Mouse (Mus musculus) liver, embryonic 15.5 days (tissue): ENCODE results near the gene Gid8. TPM values are rescaled to one million over a fixed set of nuclear protein-coding genes. Genes with fewer than 3 reads are reported as not detected.

Source experiments
- ATAC-seq: fragments of 200-750 bp; cut with Nextera tagmentation; 2 replicates; pipeline ENCODE4 v1.8.0; 2017; ENCODE audit warnings: moderate number of reproducible peaks, mild to moderate bottlenecking, moderate library complexity; ENCODE audit not compliant: insufficient read depth
- H3K27ac ChIP-seq: fragments of 300-500 bp; sonication (generic); replicated peaks from 2 replicates; pipeline ENCODE4 v1.5.1; 2015; ENCODE audit warnings: mild to moderate bottlenecking, inconsistent platforms
- H3K27me3 ChIP-seq: fragments of 300-500 bp; sonication (generic); 2 replicates; pipeline ENCODE4 v1.6.1; 2015; ENCODE audit warnings: mild to moderate bottlenecking, inconsistent platforms
- H3K36me3 ChIP-seq: fragments of 300-500 bp; sonication (generic); replicated peaks from 2 replicates; pipeline ENCODE4 v1.6.1; 2015; ENCODE audit warnings: moderate library complexity, mild to moderate bottlenecking, inconsistent platforms
- H3K4me1 ChIP-seq: fragments of 300-500 bp; sonication (generic); replicated peaks from 2 replicates; pipeline ENCODE4 v1.6.1; 2015; ENCODE audit warnings: inconsistent platforms
- H3K4me2 ChIP-seq: fragments of 300-500 bp; sonication (generic); 2 replicates; pipeline ENCODE4 v1.6.1; 2015; ENCODE audit warnings: moderate library complexity, mild to moderate bottlenecking, inconsistent platforms
- H3K4me3 ChIP-seq: fragments of 300-500 bp; sonication (generic); replicated peaks from 2 replicates; pipeline ENCODE4 v1.5.1; 2015; ENCODE audit warnings: mild to moderate bottlenecking, inconsistent platforms
- H3K9ac ChIP-seq: fragments of 300-500 bp; sonication (generic); 2 replicates; pipeline ENCODE4 v1.6.1; 2015; ENCODE audit warnings: moderate library complexity, mild to moderate bottlenecking, inconsistent platforms
- H3K9me3 ChIP-seq: fragments of 300-500 bp; sonication (generic); replicated peaks from 2 replicates; pipeline ENCODE4 v1.6.1; 2016; ENCODE audit warnings: inconsistent platforms
- WGBS: fragments of 180-500 bp; shearing (Covaris S2); methylation state at CpG from one replicate; pipeline ENCODE4 v1.1.7; 2015; ENCODE audit warnings: mixed read lengths; ENCODE audit not compliant: insufficient replicate concordance; 5-methylcytosine and 5-hydroxymethylcytosine counted together
- polyA plus RNA-seq: library from polyadenylated mRNA; unstranded; fragments of >200 nt; fragmentation: Nextera tagmentation; extraction: Ambion mirVana; gene quantifications from 2 replicates; pipeline ENCODE4 v1.2.1, GENCODE M21; 2015

Gene Gid8
- polyA plus RNA-seq = 117 TPM in 2 replicates

GRCm38 (mm10) chr2:180709923-180710272 lies at the start of gene Gid8, which contains the start of gene Dido1:
Gene Gid8, plus strand, starts transcription at chr2:180710117.
Gene Dido1, minus strand, starts transcription at chr2:180709999.
- Histone ChIP-seq H3K4me2 (peak within 1 kb of the TSS; percentile 79), H3K9me3 (no peaks in the 10 kb centered on the region), H3K9ac (peak within 1 kb of the TSS; percentile 100), H3K4me1 (peaks cover 62% of the 10 kb centered on the region), H3K36me3 (peaks cover 42% of the 10 kb centered on the region), H3K27ac (peak within 1 kb of the TSS; percentile 98), H3K27me3 (no peaks in the 10 kb centered on the region), H3K4me3 (peak within 1 kb of the TSS; percentile 99)
- ATAC-seq = peak; percentile 80
- 2% methylated on average over 43 of the region's 43 CpGs for WGBS

- Histone ChIP-seq H3K4me2 (no peak overlapping the region), H3K27me3 (no peaks in the 10 kb centered on the region), H3K9ac (no peak overlapping the region), H3K4me1 (peaks cover 1% of the 10 kb centered on the region; the same call in 1 of the 2 replicates), H3K27ac (no peak overlapping the region), H3K36me3 (peaks cover 38% of the 10 kb centered on the region), H3K9me3 (no peaks in the 10 kb centered on the region), H3K4me3 (no peak overlapping the region)
- 84% methylated on average over 5 of the region's 5 CpGs for WGBS
- ATAC-seq = no peak
Observed at GRCm38 (mm10) chr2:180660521-180660920, 49.4 kb upstream of the Gid8 start.

- WGBS = 74% methylated on average over 4 of the region's 4 CpGs
- H3K4me3 ChIP-seq = no peak overlapping the region
- no peaks in the 10 kb centered on the region for H3K27me3 ChIP-seq
- H3K9me3 ChIP-seq = no peaks in the 10 kb centered on the region
- peaks cover 53% of the 10 kb centered on the region for H3K36me3 ChIP-seq
- no peak for ATAC-seq
- H3K4me2 ChIP-seq = no peak overlapping the region
- H3K9ac ChIP-seq = no peak overlapping the region
- H3K4me1 ChIP-seq = peaks cover 4% of the 10 kb centered on the region; the same call in 1 of the 2 replicates
- H3K27ac ChIP-seq = no peak overlapping the region
Observed at GRCm38 (mm10) chr2:180662008-180662407, 47.9 kb upstream of the Gid8 start.

- Histone ChIP-seq H3K36me3 (peaks cover 61% of the 10 kb centered on the region), H3K27ac (no peak overlapping the region), H3K4me3 (no peak overlapping the region), H3K4me1 (peaks cover 9% of the 10 kb centered on the region), H3K27me3 (no peaks in the 10 kb centered on the region), H3K4me2 (no peak overlapping the region), H3K9ac (no peak overlapping the region), H3K9me3 (no peaks in the 10 kb centered on the region)
- WGBS = 74% methylated on average over 2 of the region's 2 CpGs
- no peak for ATAC-seq
Observed at GRCm38 (mm10) chr2:180676706-180677105, 33.2 kb upstream of the Gid8 start.

GRCm38 (mm10) chr2:180678609-180679140 lies 31.2 kb upstream of the Gid8 start:
- H3K27me3 ChIP-seq = no peaks in the 10 kb centered on the region
- ATAC-seq = peak; percentile 32; the same call in 1 of the 2 replicates
- no peak overlapping the region for H3K27ac ChIP-seq
- no peak overlapping the region for H3K4me2 ChIP-seq
- peaks cover 61% of the 10 kb centered on the region for H3K36me3 ChIP-seq
- no peak overlapping the region for H3K4me3 ChIP-seq
- H3K4me1 ChIP-seq = peaks cover 14% of the 10 kb centered on the region
- no peak overlapping the region for H3K9ac ChIP-seq
- 15% methylated on average over 4 of the region's 4 CpGs for WGBS
- H3K9me3 ChIP-seq = no peaks in the 10 kb centered on the region

DNA sequence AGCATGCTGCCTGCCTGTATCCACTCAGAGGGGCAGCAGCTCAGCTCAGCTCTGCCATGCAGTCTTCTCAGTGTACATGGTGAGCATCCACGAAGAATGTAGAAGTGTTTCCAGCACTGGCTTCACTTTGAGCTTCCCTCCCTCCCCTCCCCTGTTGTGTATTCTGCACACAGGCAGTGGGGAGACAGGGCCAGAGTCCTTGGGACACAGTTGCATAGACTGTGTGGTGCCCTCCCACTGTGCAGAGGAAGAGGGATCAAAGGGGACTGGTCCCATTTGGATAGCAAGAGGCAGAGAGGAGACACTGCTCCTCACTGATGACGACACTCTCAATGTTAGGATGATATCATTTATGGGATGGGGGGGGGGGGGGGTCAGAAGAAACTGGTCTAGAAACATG lies 28.7 kb upstream of the Gid8 start:
- peaks cover 70% of the 10 kb centered on the region for H3K36me3 ChIP-seq
- WGBS = 46% methylated on average over 2 of the region's 2 CpGs

DNA sequence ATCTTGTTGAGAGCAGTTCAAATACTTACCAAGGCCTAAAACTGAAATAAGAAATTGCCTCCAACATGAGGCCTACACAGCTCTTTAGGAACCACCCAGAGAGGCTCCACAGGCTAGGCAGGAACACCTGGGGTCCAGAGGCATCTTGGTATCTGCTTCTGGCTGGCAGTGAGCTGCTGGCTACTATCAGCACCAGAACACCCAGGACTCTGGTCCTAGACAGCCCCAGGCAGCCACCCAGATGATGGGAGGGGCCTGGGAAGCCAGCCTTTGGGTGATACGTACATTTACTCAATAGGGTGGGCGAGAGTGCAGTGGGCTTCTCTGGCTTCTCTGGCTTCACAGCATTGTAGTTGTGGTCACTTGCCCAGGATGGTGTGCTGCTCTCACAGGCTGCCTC lies 26.4 kb upstream of the Gid8 start:
- Histone ChIP-seq H3K4me1 (peaks cover 25% of the 10 kb centered on the region), H3K27ac (peak overlapping the region; percentile 77), H3K9me3 (no peaks in the 10 kb centered on the region), H3K36me3 (peaks cover 93% of the 10 kb centered on the region), H3K4me2 (peak overlapping the region; percentile 27), H3K4me3 (no peak overlapping the region), H3K27me3 (no peaks in the 10 kb centered on the region), H3K9ac (peak overlapping the region; percentile 7; the same call in 1 of the 2 replicates)
- WGBS = 61% methylated on average over 2 of the region's 2 CpGs
- ATAC-seq = peak; percentile 84

More for the DNA sequence above, 28.7 kb upstream of the Gid8 start:
- no peaks in the 10 kb centered on the region for H3K27me3 ChIP-seq
- H3K4me1 ChIP-seq = peaks cover 27% of the 10 kb centered on the region
- ATAC-seq = peak; percentile 16; the same call in 1 of the 2 replicates
- no peak overlapping the region for H3K9ac ChIP-seq
- H3K27ac ChIP-seq = no peak overlapping the region
- no peak overlapping the region for H3K4me3 ChIP-seq
- no peak overlapping the region for H3K4me2 ChIP-seq
- H3K9me3 ChIP-seq = no peaks in the 10 kb centered on the region

DNA sequence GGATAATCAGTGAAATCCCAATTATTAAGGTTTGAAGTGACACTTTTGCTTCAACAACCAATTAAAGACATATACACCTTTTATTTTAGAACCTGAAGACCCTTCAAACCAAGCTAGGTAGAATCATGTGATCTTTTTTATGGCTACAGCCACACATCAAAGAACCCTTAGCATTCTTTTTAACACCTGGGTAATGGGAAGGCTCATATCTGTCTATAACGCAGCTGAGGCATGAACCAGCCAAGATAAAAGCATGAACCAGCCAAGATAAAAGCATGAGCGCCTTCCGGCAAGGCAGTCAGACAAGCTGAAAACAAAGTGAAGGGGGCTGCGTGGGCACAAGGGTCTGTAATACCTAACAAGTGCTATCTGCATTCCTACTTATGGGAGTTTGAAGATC lies 25.9 kb upstream of the Gid8 start:
- Histone ChIP-seq H3K9ac (peak overlapping the region; percentile 7; the same call in 1 of the 2 replicates), H3K9me3 (no peaks in the 10 kb centered on the region), H3K4me2 (peak overlapping the region; percentile 27), H3K27me3 (no peaks in the 10 kb centered on the region), H3K4me3 (no peak overlapping the region), H3K27ac (peak overlapping the region; percentile 77), H3K4me1 (peaks cover 20% of the 10 kb centered on the region), H3K36me3 (peaks cover 98% of the 10 kb centered on the region)
- ATAC-seq = peak; percentile 63
- 41% methylated on average over 4 of the region's 4 CpGs for WGBS

DNA sequence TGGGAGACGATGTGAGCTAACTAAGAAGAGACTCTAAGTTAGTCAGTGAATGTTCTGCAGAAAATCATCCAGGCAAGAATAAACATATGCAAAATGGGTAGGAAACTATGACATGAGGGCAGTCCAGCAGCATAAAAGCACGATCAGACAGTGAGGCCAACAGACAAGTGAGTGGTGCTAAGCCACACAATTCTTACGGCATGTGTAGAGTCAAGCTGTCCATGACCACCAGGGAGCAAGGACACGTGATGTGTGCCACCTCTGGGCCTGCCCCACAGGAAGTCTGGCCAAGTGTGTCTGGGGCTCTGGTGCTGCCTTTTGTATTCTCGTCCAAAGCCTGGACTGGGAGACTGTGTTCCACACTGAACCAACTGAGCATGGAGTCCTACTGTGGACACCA lies 20.1 kb upstream of the Gid8 start:
- no peak overlapping the region for H3K9ac ChIP-seq
- no peak overlapping the region for H3K4me3 ChIP-seq
- H3K4me1 ChIP-seq = peaks cover 22% of the 10 kb centered on the region
- WGBS = 80% methylated on average over 5 of the region's 5 CpGs
- no peak for ATAC-seq
- no peak overlapping the region for H3K27ac ChIP-seq
- peaks cover 66% of the 10 kb centered on the region for H3K36me3 ChIP-seq
- no peak overlapping the region for H3K4me2 ChIP-seq
- no peaks in the 10 kb centered on the region for H3K9me3 ChIP-seq
- no peaks in the 10 kb centered on the region for H3K27me3 ChIP-seq

DNA sequence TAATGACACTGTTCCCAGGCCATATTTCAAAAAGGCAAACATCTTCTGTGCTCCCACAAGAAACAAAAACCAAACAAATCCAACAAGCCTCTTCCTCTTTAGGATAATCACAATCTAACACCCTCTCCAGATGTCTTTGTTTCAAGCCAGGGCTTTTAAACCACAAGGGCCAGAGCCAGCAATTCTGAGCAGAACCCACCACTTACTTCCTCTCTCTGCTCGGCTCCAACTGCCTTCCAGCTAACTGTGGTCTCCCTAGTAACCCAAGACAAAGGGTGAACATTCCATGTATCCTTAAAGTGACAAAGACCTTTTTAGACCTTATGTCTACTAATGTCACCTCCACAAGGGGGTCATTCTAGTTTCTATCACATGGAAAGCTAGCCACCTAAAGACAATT lies 17.3 kb upstream of the Gid8 start:
- Histone ChIP-seq H3K9ac (no peak overlapping the region), H3K4me3 (no peak overlapping the region), H3K9me3 (no peaks in the 10 kb centered on the region), H3K4me2 (no peak overlapping the region), H3K4me1 (peaks cover 45% of the 10 kb centered on the region), H3K27ac (no peak overlapping the region), H3K27me3 (no peaks in the 10 kb centered on the region), H3K36me3 (peaks cover 43% of the 10 kb centered on the region)
- ATAC-seq = no peak
- 11% methylated on average over 1 of the region's 1 CpGs for WGBS

- H3K4me3 ChIP-seq = no peak overlapping the region
- no peak overlapping the region for H3K9ac ChIP-seq
- no peak for ATAC-seq
- H3K9me3 ChIP-seq = no peaks in the 10 kb centered on the region
- no peak overlapping the region for H3K4me2 ChIP-seq
- peaks cover 69% of the 10 kb centered on the region for H3K4me1 ChIP-seq
- H3K27ac ChIP-seq = no peak overlapping the region
- H3K27me3 ChIP-seq = no peaks in the 10 kb centered on the region
- peaks cover 18% of the 10 kb centered on the region for H3K36me3 ChIP-seq
- 37% methylated on average over 2 of the region's 2 CpGs for WGBS
Observed at GRCm38 (mm10) chr2:180695176-180695575, 14.7 kb upstream of the Gid8 start.

DNA sequence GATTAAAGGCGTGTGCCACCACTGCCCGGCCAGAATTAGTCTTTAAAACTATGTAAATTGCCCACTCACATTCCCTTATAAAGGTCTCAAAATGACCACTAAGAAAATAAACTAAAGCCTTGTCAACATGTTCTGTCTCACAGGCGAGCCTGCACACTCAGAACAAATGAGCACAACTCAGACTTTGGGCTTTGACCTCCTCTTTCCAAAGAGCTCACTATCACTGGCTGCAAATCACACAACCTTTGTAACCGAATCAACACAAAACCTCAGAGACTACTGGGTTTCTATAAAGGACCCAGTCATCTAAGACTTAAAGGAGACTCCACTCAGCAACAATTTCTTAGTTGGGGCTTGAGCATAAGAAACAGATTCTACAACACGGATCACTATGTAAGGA lies 9.5 kb upstream of the Gid8 start:
- no peaks in the 10 kb centered on the region for H3K9me3 ChIP-seq
- H3K4me2 ChIP-seq = peak overlapping the region; percentile 95
- peak overlapping the region; percentile 89 for H3K4me3 ChIP-seq
- H3K4me1 ChIP-seq = peaks cover 88% of the 10 kb centered on the region
- H3K9ac ChIP-seq = peak overlapping the region; percentile 96
- H3K27me3 ChIP-seq = no peaks in the 10 kb centered on the region
- ATAC-seq = no peak
- H3K36me3 ChIP-seq = 0 out of 2 replicates have a peak, but pooled peaks cover 6% of the 10 kb centered on the region
- 33% methylated on average over 5 of the region's 5 CpGs for WGBS
- peak overlapping the region; percentile 96 for H3K27ac ChIP-seq
